Mouse (Mus musculus) right cerebral cortex, adult 18-20 months (tissue): ENCODE measurements around the gene Mcemp1.

Experiments used
- DNase-seq: peaks from one replicate; pipeline ENCODE4 v3.0.0; 2022; ENCODE audit warnings: mixed read lengths

Mcemp1 gene

DNA sequence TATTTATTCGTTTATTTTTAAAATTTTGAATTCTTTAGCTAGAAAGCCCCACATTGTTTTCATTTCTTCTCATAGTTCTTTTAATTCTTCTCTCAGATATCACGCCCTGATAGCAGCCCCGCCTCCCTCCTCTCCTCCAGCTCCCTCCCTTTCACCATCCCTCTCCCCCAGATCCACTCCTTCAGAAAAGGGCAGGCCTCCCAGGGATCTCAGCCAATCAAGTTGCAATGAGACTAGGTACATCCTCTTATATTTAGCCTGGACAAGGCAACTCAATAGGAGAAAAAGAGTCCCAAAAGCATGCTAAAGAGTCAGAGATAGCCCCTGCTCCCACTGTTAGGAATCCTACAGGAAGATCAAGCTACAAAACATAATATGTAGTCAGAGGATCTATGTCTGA is 9.1 kb downstream of the Mcemp1 start:
- no peak for DNase-seq

DNA sequence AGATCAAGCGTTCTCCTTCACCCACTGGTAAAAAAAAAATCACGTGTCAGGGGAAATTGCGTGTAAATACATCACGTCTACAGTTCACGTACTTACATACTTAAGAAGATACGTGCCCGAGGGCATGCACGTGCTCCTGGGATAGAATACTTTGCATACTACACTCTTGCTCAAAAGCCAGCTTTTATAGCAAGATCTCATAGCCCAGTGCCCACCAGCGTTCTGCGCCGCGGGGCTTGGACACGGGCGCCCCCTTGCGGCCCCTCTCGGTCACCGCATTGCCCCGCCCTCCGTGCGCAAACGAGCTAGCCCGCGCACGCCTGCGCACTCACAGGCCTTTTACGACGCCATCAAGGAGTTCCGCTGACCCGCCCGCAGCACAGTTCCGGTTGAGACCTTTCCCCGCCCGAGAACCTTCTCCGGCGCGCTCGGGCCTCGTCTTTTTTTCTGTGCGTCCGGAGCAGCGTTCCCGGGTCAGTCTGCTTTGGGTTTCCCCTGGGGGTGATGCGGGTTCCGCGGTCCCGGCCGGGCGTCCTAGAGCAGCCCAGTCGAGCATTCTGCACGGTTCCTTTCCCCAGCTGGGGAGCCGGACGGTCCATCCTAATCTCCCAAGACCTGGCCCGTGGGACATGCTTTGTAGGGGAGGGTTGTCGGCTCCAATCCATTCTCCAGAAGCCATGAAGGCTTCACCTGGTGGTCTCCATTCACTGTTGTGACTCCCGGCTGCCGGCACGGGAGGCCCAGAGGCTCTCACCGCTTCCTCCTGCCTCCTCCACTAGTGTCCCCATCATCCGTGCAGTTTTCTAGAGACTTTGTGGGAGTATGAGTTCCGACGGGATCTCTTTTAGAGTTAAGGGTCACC is 10.8 kb downstream of the Mcemp1 start, which contains the start of gene Trappc5:
Gene Trappc5 (plus strand): TSS at position 169 of the 862 bp plus-strand sequence.
- peak; percentile 95 for DNase-seq

DNA sequence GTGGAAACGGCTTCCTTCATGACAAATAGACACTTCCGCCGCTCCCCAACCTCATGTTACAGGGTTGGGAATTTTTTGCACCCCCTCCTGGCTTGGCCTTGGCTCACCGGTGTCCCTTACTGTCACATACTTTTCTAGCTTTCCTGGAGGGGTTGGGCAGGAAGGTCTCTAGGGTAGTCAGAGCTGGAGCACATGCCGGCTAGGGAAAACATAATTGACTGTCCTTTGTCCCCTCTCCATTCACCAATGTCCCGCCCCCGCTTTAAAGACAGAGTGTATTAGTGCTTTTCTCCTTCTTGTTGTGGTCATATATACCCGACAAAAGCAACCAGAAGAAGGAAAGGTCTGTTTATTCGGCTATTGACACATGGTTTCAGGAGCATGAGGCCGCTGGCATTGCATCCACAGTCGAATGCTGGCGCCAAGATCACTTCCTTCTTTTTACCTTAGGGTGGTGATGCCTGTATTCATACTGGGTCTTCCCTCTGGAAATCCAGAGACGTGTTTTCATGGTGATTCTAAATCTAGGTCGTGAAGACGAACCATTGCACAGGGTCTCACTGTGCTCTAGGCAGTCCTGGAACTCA is 11.5 kb downstream of the Mcemp1 start:
- no peak for DNase-seq

DNA sequence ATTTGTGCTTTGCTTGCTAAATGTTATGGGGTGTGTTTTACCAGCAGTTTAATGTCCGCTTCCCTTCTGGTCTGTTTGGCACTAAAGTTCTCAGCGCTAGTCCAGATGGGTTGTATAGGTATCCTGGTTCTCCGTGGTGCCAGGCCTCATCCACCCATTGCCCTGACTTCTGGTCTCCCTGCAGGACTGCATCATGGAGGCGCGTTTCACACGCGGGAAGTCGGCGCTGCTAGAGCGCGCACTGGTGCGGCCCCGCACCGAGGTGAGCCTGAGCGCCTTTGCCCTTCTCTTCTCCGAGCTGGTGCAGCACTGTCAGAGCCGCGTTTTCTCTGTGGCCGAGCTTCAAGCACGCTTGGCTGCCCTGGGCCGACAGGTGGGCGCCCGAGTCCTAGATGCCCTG is 13.3 kb downstream of the Mcemp1 start:
- no peak for DNase-seq

DNA sequence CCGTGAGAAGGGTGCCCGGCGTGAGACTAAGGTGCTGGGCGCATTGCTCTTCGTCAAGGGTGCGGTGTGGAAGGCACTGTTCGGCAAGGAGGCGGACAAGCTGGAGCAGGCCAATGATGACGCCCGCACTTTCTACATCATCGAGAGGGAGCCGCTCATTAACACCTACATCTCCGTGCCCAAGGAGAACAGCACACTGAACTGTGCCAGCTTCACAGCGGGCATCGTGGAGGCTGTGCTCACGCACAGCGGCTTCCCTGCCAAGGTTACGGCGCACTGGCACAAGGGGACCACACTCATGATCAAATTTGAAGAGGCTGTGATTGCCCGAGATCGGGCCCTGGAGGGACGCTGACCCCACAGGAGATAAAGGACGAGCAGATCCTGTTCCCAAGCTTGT is 13.7 kb downstream of the Mcemp1 start:
- no peak for DNase-seq

DNA sequence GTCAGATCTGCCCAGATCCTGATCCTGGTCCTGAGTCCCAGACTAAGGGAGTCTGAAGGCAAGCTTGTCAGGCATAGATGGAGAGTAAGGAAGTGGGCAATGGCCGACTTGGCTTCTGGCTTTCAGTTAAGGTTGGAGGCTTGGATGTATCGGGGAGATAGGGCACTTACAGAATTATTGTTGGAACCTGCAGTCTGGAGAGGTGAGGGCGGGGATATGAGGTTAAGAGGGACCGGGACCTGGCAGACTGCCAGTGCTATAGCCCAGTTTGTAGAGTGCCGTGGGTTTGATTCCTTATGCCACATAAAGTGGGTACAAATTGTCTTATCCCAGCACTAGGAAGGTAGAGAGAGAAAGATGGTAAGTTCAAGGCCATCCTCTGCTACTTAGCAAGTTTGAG is 14.1 kb downstream of the Mcemp1 start:
- no peak for DNase-seq

DNA sequence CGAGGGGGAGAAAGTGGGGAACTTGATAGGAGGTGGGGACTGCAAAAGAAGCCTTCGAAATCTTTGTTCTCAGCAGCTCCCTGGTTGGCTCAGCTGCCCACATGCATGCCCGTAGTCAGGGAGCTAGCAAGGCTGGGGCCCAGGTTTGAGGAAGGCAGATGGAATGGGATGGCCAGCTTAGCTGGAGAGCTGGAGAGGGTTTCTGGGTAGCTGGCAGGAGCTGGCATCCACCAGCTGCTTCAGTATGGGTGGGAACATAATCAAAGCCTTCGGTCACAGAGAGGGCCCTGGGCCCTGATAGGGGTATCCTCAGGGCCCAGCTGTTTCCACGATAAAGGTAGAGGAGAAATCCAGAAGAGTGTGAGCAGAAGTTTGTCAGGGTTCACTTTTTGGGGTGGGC is 16.9 kb downstream of the Mcemp1 start:
- DNase-seq: no peak

DNA sequence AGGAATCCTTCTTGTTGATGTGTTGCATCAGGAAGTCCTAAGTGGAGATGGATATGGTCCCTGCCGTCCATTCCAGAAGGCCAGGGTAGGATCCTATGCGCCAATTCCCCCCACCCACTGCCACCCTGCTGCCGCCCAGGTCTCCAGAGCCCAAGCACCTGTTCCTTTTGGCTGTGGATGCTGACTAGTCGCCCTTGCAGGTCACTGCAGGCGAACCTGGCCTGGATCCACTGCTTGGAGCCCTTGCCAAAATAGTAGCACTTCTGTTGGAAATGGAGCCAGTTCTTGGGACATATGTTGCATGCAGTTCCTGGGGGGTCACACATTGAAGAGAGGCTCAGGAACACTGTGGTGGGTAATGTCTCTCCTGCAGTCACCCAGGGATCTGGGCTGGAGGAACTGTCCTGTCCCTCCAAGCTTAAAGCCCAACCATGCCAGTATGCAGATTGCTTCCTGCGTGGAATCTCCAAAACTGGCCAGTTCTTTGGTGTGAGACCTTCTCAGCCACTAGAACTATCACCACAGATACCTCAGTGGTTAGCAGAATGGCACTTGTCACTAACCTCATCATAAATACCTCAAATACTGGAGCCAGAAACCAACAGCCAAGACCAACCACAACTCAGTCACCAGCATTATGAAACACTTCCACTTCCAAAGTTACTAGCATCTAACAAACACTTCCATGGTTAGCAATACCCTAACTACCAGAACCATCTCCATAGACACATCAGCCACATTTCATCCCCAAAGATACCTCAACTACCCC is 18.0 kb downstream of the Mcemp1 start:
- DNase-seq: no peak

DNA sequence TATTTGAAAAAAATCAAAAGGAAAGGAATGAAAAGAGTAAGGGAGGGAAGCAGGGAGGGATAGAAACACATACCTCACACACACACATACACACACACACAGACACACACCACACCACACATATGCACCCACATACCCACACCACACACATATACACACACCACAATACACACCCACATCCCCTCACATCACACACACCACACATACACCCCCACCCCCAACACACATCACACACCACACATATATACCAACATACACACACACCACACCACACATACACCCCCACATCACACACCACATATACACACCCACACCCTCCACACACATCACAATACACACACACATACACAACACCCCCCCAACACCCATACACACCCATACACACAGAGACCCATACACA is 19.0 kb downstream of the Mcemp1 start:
- DNase-seq: no peak

DNA sequence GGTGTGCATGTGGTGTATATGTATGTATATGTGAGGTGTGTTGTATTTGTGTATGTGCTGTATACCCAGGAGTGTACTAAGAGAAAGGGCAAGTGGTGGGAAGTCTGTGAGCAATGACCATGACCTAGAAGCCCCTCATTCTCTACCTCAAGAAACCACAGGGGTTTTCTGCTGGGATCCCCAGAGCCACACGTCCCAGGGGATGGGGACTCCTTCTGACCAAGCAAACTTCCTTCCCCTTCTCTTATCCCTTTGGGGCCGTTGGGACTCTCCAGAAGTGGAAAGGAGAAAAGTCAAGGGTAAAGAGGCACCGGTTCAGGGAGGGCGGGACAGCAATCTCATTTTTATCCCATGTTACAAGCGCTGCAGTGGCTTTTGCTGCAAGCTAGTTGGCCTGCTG is 19.9 kb downstream of the Mcemp1 start:
- DNase-seq: no peak

DNA sequence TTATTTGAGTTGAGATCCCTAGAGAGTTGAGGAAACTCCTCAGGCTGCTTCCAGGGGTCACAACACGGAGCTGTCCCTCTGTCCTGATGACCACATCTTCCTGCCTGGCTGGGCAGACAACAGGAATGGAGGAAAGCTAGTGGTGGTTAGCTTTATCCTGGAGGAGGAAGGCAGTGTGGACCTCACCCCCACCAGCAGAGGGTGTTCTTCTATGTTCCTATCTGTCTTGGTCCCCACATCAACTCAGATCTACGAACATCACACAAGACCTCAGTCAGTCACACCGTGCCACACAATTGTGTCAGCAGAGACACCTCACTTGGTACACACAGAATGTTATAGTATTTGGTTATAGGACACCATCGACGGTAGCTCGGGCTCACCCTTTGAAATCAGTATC is 22.0 kb downstream of the Mcemp1 start:
- no peak for DNase-seq

DNA sequence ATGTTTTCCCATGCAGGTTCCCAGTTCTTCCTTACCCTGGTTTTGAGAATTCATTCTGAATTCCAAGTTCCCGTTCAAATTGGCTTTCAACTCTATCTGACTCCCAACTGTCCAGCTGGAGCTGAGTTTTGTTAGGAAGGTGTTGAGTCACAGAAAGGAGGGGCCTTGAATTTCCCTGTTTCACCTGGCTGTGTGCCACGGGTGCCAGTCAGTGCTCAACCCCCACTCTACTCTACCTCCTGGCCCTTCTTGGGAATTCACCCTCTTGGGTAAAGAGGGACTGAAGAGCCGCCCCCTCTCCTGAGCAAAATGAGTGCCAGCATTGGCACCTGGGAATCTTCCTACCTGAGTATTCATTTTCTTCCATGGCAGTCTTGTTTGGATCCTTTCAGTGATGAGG is 25.2 kb downstream of the Mcemp1 start:
- DNase-seq: no peak

DNA sequence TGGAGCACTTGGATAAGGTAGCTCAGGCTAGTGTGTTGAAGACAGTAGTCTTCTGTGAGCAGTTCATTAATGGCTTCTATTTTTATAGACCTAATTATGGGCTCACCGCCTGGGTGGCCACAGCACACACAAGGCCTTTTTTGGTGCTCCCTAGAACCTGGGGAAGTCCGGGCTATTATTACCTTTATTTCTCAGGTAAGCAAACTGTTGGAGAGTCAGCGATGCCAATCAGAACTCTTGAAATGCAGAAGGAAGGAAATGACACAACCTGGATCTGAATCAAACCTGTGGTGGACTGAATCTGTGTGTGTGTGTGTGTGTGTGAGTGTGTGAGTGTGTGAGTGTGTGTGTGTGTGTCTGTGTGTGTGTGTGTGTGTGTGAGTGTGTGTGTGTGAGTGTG is 28.6 kb downstream of the Mcemp1 start, which contains the start of gene Fcer2a:
Gene Fcer2a (minus strand): TSS at position 55 of the 400 bp plus-strand sequence.
- no peak for DNase-seq

DNA sequence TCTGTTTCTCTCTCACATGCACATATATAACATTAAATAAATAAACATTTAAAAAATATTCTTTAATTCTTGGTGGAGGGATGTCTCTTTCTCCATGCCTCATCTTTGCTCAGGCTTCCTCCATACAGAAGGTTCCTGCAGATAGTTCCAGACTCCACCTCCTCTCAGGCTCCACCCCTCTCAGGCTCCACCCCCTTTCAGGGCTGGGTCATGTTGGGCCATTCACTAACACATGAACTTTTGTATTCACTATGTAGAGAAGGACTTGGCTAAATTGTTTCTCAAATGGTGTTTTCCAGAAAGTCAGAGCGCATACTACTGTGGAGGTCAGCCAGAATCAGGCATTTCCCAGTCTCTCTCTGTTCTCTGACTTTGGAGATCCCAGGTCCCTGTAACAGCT is 35.9 kb downstream of the Mcemp1 start:
- DNase-seq: no peak

DNA sequence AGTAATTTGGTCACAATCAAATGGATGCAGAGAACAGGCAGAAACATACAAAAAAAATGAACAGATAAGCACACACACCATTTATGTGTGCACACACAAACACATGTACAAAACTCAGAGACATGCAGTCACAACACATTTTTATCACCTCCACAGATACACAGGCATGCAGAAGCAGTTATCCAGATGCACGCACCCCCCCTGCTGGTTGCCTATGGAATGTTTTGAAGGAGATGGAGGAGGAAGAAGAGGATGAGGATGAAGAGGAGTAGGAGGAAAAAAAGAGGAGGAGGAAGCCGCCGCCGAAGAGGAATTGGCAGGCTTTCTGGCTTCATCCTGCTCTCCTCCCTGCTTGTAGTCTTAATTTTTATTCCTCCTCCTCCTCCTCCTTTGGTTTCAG is 40.2 kb downstream of the Mcemp1 start:
- DNase-seq: peak; percentile 40

DNA sequence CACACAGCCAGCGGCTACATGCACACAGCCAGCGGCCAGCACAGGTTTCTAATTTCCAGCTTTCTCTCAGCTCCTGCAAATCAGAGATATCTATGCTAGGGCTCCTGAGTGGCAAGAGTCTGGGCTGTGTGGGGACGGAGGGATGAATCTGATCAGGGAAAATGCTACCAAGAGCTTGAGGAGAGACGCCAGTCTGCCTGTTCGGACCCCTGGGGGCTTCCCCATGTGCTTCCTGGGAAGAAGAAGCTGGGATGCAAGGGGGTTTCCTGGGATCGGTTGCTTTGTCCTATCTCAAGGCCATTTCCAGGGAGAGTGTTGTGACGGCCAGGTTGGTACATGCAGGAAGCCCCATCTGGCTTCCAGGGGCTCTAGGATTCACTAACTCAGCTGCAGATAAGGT is 42.1 kb downstream of the Mcemp1 start:
- no peak for DNase-seq

DNA sequence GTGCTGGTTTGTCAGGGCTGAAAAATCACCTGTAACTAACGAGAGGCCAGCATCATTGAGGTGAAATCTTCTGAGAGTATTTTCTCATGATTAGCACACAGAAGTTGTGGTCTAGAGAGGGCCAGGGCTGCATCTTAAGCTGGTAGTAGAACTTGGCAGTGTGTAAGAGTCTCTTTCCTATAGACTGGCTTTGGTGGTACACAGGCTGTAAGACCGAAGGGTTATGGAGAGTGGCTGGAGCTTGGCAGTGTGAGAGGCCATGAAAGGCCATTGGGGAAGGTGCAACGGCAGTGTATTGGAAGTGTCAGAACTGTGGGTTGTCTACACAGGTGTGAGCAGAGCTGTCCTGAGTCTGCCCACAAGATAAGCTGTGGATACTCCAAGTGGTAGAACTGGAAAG is 44.8 kb downstream of the Mcemp1 start:
- DNase-seq: no peak

DNA sequence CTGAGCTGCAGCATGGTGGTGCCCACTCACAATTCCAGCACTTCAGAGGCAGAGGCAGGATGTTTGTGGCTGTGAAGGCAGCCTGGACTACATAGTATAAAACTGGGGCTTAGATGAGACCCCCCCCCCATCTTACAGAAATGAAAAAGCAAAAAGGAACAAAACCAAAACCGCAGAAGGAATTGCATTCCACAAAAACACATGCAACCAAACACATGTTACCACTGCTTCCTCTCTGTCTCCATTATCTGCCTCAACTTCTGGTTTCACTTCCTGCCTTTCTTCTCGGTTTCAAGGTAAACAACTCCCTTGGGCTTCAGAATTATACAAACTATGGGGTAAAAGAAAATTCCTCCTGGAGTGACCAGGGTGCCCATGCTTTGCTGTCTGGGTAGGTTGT is 46.1 kb downstream of the Mcemp1 start:
- no peak for DNase-seq

DNA sequence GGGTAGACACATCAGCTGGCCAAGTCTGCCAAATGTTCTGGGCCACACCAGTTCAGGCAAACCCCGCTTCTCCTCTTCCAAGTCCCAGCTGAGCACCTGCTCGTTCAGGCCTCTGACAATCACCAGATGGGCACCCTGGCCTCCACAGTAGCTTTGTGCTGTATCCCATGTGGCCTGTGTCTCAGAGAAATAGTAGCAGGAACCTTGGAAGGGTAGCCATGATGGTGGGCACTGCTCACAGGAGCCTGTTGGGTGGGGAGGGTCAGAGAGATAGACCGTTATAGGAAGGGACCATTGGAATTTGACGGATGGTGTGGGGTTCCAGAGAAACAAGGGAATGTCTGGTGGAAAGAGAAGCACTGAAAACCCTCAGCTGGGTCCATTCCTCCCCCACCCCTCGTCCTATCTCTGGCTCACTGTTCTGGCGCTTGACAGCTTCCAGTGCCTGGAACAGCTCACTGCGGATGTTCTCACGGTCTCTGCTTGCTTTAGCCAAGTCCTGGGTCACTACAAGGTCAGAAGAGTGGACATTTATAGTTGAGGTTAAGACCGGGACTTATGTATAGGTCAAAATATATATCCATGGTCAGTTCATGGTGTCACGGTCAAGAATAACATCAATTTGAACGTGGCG is 51.9 kb downstream of the Mcemp1 start:
- no peak for DNase-seq

DNA sequence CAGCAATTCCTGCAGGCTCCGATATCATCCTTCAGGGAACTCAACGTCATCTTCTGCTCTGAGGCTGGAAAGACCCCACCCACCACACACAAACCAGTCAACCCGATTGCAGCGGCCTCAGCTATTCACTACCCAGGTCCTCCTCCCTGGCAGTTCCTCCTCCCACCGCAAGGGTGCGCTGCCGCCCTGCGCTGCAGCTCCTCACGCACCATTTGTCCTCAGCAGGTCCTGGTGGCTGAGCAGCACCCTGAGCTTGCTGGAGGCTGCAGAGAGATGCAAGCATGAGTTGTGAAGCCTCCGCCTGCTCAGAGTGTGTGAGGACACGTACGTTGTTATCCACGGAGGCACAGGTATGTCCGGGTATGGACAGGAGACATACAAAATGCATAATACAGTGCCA is 53.0 kb downstream of the Mcemp1 start:
- peak; percentile 66 for DNase-seq
